Mouse (Mus musculus) liver, postnatal 0 days (tissue): ENCODE measurements around the gene Clmn.

Experiments used
- CTCF ChIP-seq: sonication (generic); IDR thresholded peaks from 2 replicates; pipeline ENCODE4 v1.5.1; 2016; ENCODE audit warnings: antibody characterized with exemption, low read depth
- EP300 ChIP-seq: IDR thresholded peaks from 2 replicates; pipeline ENCODE4 v1.6.1; 2016; ENCODE audit warnings: antibody characterized with exemption, low read depth, mild to moderate bottlenecking

DNA sequence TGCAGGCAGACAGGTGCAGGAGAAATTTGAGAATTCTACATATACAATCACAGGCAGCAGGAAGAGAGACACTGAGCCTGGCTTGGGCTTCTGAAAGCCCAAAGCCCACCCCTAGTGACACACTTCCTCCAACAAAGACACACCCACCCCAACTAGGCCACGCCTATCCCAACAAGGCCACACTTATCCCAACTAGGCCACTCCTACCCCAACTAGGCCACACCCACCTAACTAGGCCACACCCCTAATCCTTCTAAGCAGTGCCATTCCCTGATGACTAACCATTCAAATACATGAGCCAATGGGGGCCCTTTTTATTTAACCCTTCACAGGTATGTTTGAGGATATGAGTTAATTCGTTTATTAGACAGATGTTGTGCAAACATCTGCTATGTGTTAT, 42.3 kb upstream of the Clmn start:
- TF ChIP-seq CTCF (no peak), EP300 (no peak)
